Mouse (Mus musculus) midbrain, postnatal 0 days (tissue): ENCODE results near the gene Pcmt1. TPM values are rescaled to one million over a fixed set of nuclear protein-coding genes. Genes with fewer than 3 reads are reported as not detected.
"Not testable (repeated sequence)": the region's sequence is repeated elsewhere in the genome, so short reads cannot be mapped to it uniquely, and the experiment has no call there.

Experiments
- ATAC-seq: fragments of 200-750 bp; cut with Nextera tagmentation; 2 replicates; pipeline ENCODE4 v1.8.0; 2017; ENCODE audit warnings: moderate number of reproducible peaks, mild to moderate bottlenecking, moderate TSS enrichment, moderate library complexity; ENCODE audit not compliant: low FRiP score
- DNase-seq: peaks from one replicate; pipeline ENCODE4 v3.0.0-alpha.2; 2015; ENCODE audit warnings: low spot score
- H3K27ac ChIP-seq: fragments of 300-500 bp; sonication (generic); 2 replicates; pipeline ENCODE4 v1.5.1; 2014; ENCODE audit warnings: low read depth, mild to moderate bottlenecking, low read length, mixed read lengths
- H3K27me3 ChIP-seq: fragments of 300-500 bp; sonication (generic); 2 replicates; pipeline ENCODE4 v1.6.1; 2014; ENCODE audit warnings: low read length, control low read depth, mixed read lengths; ENCODE audit not compliant: insufficient read depth
- H3K36me3 ChIP-seq: fragments of 300-500 bp; sonication (generic); 2 replicates; pipeline ENCODE4 v1.6.1; 2014; ENCODE audit warnings: low read length, control low read depth, mixed read lengths; ENCODE audit not compliant: insufficient read depth
- H3K4me1 ChIP-seq: fragments of 300-500 bp; sonication (generic); 2 replicates; pipeline ENCODE4 v1.6.1; 2014; ENCODE audit warnings: mild to moderate bottlenecking, control low read depth, antibody characterized with exemption, low read length, mixed read lengths; ENCODE audit not compliant: insufficient read depth
- H3K4me2 ChIP-seq: fragments of 300-500 bp; sonication (generic); 2 replicates; pipeline ENCODE4 v1.6.1; 2014; ENCODE audit warnings: low read depth, mild to moderate bottlenecking, low read length, mixed read lengths; ENCODE audit not compliant: poor library complexity, severe bottlenecking
- H3K4me3 ChIP-seq: fragments of 300-500 bp; sonication (generic); 2 replicates; pipeline ENCODE4 v1.5.1; 2014; ENCODE audit warnings: low read depth, mild to moderate bottlenecking, low read length, moderate library complexity
- H3K9ac ChIP-seq: fragments of 300-500 bp; sonication (generic); replicated peaks from 2 replicates; pipeline ENCODE4 v1.6.1; 2014; ENCODE audit warnings: mild to moderate bottlenecking, low read length, moderate library complexity, mixed read lengths; ENCODE audit not compliant: poor library complexity, severe bottlenecking
- H3K9me3 ChIP-seq: fragments of 300-500 bp; sonication (generic); 2 replicates; pipeline ENCODE4 v1.6.1; 2016; ENCODE audit warnings: low read length, control low read depth
- CTCF ChIP-seq: IDR thresholded peaks from 2 replicates; pipeline ENCODE4 v1.5.1; 2016; ENCODE audit warnings: antibody characterized with exemption, mild to moderate bottlenecking
- whole genome bisulfite sequencing: fragments of 180-500 bp; shearing (Covaris S2); extraction: QIAGEN DNeasy Blood & Tissue Kit; methylation state at CpG from one replicate; pipeline ENCODE4 v1.1.7; 2014; 5-methylcytosine and 5-hydroxymethylcytosine counted together
- polyA plus RNA-seq: library from polyadenylated mRNA; unstranded; fragments of >200 nt; fragmentation: Nextera tagmentation; extraction: Ambion mirVana; gene quantifications from 2 replicates; pipeline ENCODE4 v1.2.1, GENCODE M21; 2015
- total RNA-seq: library from RNA; depleted of rRNA; stranded (reverse); fragments of >200 nt; gene quantifications from 2 replicates; pipeline ENCODE4 v1.2.3, GENCODE M21; 2014

The Pcmt1 gene
- total and polyA plus RNA-seq, 2 experiments from 2014 or later = 70.6 to 179 TPM

DNA sequence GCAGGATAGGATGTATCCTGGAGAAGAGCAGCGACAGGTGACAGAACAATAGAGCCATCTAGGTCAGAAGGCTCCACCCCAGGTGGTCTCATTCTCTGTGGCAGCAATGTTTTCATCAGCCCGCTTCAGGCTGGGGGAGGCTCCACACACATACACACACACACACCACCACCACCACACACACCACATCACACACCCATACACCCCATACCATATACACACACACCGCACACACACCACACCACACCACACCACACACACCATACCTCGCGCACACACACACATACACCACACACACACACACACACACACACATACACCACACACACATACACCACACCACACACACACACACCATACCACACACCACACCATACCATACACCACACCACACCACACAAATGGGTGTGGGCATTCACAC, 61.1 kb downstream of the Pcmt1 start:
- no peak for TF ChIP-seq CTCF
- Histone ChIP-seq H3K27ac (no peak overlapping the region), H3K36me3 (peaks cover 5% of the 10 kb centered on the region), H3K4me3 (no peak overlapping the region), H3K9me3 (peaks cover 1% of the 10 kb centered on the region), H3K4me2 (no peak overlapping the region), H3K9ac (no peak overlapping the region), H3K27me3 (no peaks in the 10 kb centered on the region), H3K4me1 (no peaks in the 10 kb centered on the region)
- WGBS = 72% methylated on average over 5 of the region's 5 CpGs
- ATAC-seq = peak; percentile 52; the same call in 1 of the 2 replicates
- no peak for DNase-seq

DNA sequence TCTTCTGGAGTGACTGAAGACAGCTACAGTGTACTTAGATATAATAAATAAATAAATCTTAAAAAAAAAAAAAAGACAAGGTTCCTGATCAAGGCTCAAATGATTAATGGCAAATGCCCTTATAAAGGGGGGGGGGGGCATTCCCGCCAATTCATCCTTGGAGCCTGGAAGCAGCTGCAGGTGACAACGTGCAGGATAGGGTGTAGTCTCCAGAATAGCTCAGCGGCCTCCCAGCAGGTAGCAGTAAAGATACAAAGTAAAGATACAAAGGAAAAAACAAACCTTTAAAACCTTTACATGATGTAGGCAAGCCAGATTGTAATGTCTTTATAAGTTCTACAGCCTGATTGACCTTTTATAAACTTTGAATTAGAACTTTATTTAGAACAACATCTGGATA, 63.4 kb downstream of the Pcmt1 start:
- WGBS = 30% methylated on average over 3 of the region's 3 CpGs
- not testable (repeated sequence) for H3K4me3 ChIP-seq, H3K4me1 ChIP-seq, DNase-seq, H3K9me3 ChIP-seq, H3K9ac ChIP-seq, ATAC-seq, H3K27ac ChIP-seq, H3K4me2 ChIP-seq, H3K27me3 ChIP-seq, H3K36me3 ChIP-seq

DNA sequence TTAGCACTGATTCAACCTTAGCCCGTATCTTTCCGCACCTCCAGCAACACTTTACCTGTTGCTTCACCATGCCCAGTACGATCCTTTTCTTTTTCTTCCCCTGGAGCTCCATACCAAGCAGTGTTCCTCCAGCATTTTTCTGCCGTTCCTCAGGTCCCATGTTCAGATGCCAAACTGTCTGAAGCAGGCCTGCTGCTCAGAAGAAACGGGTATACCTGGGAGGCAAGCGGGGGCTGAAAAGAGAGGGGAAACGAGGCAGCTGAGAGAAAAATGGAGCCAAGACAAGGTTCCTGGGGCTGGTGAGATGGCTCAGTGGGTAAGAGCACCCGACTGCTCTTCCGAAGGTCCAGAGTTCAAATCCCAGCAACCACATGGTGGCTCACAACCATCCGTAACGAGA, 63.8 kb downstream of the Pcmt1 start:
- H3K27me3 ChIP-seq, H3K4me3 ChIP-seq, DNase-seq, H3K27ac ChIP-seq, H3K36me3 ChIP-seq, H3K4me2 ChIP-seq, H3K9me3 ChIP-seq, H3K4me1 ChIP-seq, H3K9ac ChIP-seq, ATAC-seq: not testable (repeated sequence)
- WGBS = 92% methylated on average over 9 of the region's 11 CpGs

DNA sequence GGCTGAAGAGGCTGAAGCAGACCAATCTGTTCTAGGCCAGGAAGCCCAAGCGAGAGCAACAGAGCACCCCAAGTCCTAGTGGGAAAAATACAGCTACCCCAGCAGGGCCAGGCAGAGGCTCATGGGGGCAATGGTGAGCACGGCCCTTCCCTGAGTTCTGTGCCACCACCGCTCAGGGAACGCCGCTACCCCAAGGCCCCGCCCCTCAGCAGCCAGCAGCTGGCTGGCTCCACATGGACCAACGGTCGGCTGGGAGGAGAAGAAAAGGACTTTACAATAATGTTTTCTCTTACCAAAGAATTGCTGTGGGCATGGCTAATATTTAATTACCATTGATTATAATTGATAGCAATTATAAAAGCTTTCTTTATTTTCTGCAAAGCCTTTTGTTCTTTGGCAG, 66.1 kb downstream of the Pcmt1 start:
- H3K9ac ChIP-seq = no peak overlapping the region
- no peak for ATAC-seq
- no peak overlapping the region for H3K27ac ChIP-seq
- no peaks in the 10 kb centered on the region for H3K4me1 ChIP-seq
- H3K4me3 ChIP-seq = no peak overlapping the region
- peaks cover 4% of the 10 kb centered on the region for H3K9me3 ChIP-seq
- H3K36me3 ChIP-seq = peaks cover 10% of the 10 kb centered on the region
- no peak for DNase-seq
- H3K27me3 ChIP-seq = no peaks in the 10 kb centered on the region
- TF ChIP-seq CTCF = no peak
- no peak overlapping the region for H3K4me2 ChIP-seq
- 93% methylated on average over 8 of the region's 8 CpGs for WGBS

DNA sequence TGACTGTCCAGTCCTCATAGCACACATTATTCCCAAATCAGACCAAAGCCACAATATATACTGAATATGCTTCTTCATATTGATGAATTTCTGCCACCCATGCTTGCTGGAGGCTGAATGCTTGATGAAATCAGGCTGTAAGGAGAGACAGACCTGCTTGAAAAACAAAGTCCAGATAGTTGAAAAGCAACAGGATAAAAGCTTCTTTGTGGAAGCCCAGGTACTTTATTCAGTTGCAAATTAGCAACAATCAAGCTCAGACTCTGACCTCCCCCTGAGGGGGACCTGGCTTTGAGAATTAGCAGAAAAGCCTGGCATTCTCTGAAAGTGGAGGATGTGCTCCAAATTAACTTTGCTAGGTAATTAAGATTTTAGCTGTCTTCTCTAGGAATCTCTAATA, 68.7 kb downstream of the Pcmt1 start:
- ATAC-seq, H3K27ac ChIP-seq, DNase-seq, H3K27me3 ChIP-seq, H3K4me2 ChIP-seq, H3K4me1 ChIP-seq, H3K4me3 ChIP-seq, H3K9me3 ChIP-seq, H3K9ac ChIP-seq: not testable (repeated sequence)
- H3K36me3 ChIP-seq = peaks cover 14% of the 10 kb centered on the region

DNA sequence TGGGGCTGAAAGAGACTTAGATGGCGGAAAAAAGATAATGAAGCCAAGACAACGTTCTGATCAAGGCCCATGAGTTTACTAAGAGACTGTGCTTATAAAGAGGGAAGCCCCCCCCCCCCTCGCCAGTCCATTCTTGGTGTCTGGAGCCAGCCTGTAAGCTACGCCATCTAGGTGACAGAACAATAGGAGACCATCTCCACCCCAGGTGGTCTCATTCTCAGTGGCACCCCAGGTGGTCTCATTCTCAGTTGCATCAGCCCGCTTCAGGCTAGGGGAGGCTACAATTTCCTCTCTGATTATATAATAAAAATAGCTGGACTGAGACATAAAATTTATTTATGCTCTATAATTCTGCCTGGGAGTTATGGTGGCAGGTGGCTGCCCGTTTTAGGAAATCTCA, 69.3 kb downstream of the Pcmt1 start:
- H3K27me3 ChIP-seq = no peaks in the 10 kb centered on the region
- WGBS = 56% methylated on average over 6 of the region's 6 CpGs
- H3K4me1 ChIP-seq = no peaks in the 10 kb centered on the region
- no peak overlapping the region for H3K4me2 ChIP-seq
- DNase-seq = no peak
- H3K9ac ChIP-seq = no peak overlapping the region
- no peak for TF ChIP-seq CTCF
- peaks cover 4% of the 10 kb centered on the region for H3K9me3 ChIP-seq
- peaks cover 14% of the 10 kb centered on the region for H3K36me3 ChIP-seq
- ATAC-seq = no peak
- H3K4me3 ChIP-seq = no peak overlapping the region
- H3K27ac ChIP-seq = no peak overlapping the region

DNA sequence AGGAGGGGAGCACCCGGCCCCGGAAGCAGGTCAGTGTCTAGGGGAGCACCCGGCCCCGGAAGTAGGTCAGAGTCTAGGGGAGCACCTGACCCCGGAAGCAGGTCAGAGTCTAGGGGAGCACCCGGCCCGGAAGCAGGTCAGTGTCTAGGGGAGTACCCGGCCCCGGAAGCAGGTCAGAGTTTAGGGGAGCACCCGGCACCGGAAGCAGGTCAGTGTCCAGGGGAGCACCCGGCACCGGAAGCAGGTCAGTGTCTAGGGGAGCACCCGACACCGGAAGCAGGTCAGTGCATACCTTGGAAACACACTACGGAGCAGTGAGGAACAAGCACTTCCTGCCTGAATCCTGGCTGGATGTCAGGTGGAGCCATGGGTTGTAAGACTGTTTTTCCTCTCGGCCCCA, 72.3 kb downstream of the Pcmt1 start:
- no peak for ATAC-seq
- H3K36me3 ChIP-seq = peaks cover 14% of the 10 kb centered on the region
- 94% methylated on average over 17 of the region's 17 CpGs for WGBS

More for the DNA sequence above, 72.3 kb downstream of the Pcmt1 start:
- H3K4me1 ChIP-seq = no peaks in the 10 kb centered on the region
- H3K9me3 ChIP-seq = no peaks in the 10 kb centered on the region
- no peak for DNase-seq
- no peaks in the 10 kb centered on the region for H3K27me3 ChIP-seq
- no peak for TF ChIP-seq CTCF
- H3K4me3 ChIP-seq = no peak overlapping the region
- H3K9ac ChIP-seq = no peak overlapping the region
- no peak overlapping the region for H3K4me2 ChIP-seq
- no peak overlapping the region for H3K27ac ChIP-seq
